Mouse (Mus musculus): ENCODE measurements at regions not wholly inside any gene's neighbourhood (a gene's known extent, or its start where the extent isn't known, plus 50 kb on each side); places are given as distances from the start of the nearest gene placed in this dataset.

- no peak for TF ChIP-seq CTCF (IDR thresholded peaks at IDR 0.05; ENCODE audit: borderline replicate concordance, control insufficient read depth, extremely low read depth, insufficient read depth, low read length, poor library complexity)
- TF ChIP-seq POLR2A (IDR thresholded peaks at IDR 0.05; ENCODE audit: control insufficient read depth, extremely low read depth, insufficient read depth, low read length, poor library complexity), result no peak
Observed at GRCm38 (mm10) chr10:21827505-21827844, 54.5 kb upstream of the Sgk1 start.

Data from thymus, adult 2 months (tissue).